Mouse (Mus musculus): ENCODE results near the gene Tcf7l2. TPM values are rescaled to one million over a fixed set of nuclear protein-coding genes. Genes with fewer than 3 reads are reported as not detected.

Gene Tcf7l2
- polyA plus RNA-seq, 1 experiment = 10.3 TPM

DNA sequence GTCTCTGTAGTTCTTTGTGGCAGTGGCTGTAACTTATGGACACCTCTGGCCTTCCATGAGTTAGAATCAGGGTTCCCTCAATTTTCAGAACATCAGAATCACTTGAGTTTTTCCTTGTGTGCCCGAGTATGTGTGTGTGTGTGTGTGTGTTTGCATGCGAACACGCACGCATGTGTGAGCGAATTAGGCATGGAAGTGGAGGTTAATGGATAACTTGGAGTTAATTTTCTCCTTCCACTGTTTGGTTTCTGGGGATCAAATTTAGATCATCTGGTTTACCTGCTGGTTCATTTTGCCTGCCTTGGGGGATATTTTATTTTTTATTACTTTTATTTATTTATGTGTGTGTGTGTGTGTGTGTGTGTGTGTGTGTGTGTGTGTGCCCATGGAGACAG lies 53.3 kb downstream of the Tcf7l2 start:
- H3ac ChIP-seq (ENCODE audit: control insufficient read depth, insufficient read length, low read depth) = no peak overlapping the region
- peaks cover 84% of the 10 kb centered on the region for H3K79me2 ChIP-seq (ENCODE audit: control insufficient read depth, insufficient read depth)
- H3K79me3 ChIP-seq (ENCODE audit: low read depth) = peaks cover 20% of the 10 kb centered on the region
- TF ChIP-seq CTCF (IDR thresholded peaks at IDR 0.05; ENCODE audit: control insufficient read depth, insufficient read depth, insufficient read length) (no peak), MAX (IDR thresholded peaks at IDR 0.05) (no peak), CEBPB (IDR thresholded peaks at IDR 0.05; ENCODE audit: low read depth) (no peak), MYOG (IDR thresholded peaks at IDR 0.05; ENCODE audit: control insufficient read depth, extremely low read depth, insufficient read length) (no peak), FOSL1 (IDR thresholded peaks at IDR 0.05; ENCODE audit: insufficient read depth, low read length, poor library complexity, severe bottlenecking) (no peak)
- no peaks in the 10 kb centered on the region for H3K27me3 ChIP-seq (ENCODE audit: control insufficient read depth, insufficient read depth, insufficient read length)
- H3K4me3 ChIP-seq (ENCODE audit: insufficient read depth, poor library complexity, severe bottlenecking) = no peak overlapping the region
- peaks cover 4% of the 10 kb centered on the region for H3K36me3 ChIP-seq (ENCODE audit: control insufficient read depth, insufficient read depth)

- Histone ChIP-seq H3K27me3 (ENCODE audit: control insufficient read depth, insufficient read depth, insufficient read length) (no peaks in the 10 kb centered on the region), H3K36me3 (ENCODE audit: control insufficient read depth, insufficient read depth) (peaks cover 4% of the 10 kb centered on the region), H3K4me3 (ENCODE audit: insufficient read depth, poor library complexity, severe bottlenecking) (no peak overlapping the region), H3ac (ENCODE audit: control insufficient read depth, insufficient read length, low read depth) (no peak overlapping the region), H3K79me2 (ENCODE audit: control insufficient read depth, insufficient read depth) (peaks cover 84% of the 10 kb centered on the region), H3K79me3 (ENCODE audit: low read depth) (peaks cover 22% of the 10 kb centered on the region)
- TF ChIP-seq USF1 (IDR thresholded peaks at IDR 0.05; ENCODE audit: low read depth) = no peak
- TF ChIP-seq FOSL1 (IDR thresholded peaks at IDR 0.05; ENCODE audit: insufficient read depth, low read length, poor library complexity, severe bottlenecking) = peak; percentile 64
Observed at GRCm38 (mm10) chr19:55795349-55795748, 53.7 kb downstream of the Tcf7l2 start.

DNA sequence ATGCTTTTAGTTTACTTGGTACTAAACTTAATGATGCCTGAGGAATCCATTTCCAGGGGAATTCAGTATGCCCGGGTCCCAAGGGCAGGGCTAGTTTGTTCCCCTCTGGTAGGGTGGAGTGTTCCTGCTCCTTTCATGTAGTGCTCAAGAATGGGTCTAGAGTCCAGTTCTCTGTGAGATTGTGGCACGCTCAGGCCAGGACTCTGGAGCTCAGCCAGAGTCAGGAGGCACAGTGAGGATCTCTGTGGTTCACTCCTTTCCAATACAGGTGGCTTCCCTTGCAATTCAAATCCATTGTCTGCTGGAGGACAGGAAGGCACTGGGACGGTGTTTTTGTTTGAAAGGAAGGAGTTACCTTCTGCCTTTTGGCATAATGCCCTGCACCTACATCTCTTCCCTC lies 56.2 kb downstream of the Tcf7l2 start:
- Histone ChIP-seq H3K27me3 (ENCODE audit: control insufficient read depth, insufficient read depth, insufficient read length) (no peaks in the 10 kb centered on the region), H3K36me3 (ENCODE audit: control insufficient read depth, insufficient read depth) (peaks cover 4% of the 10 kb centered on the region), H3K79me3 (ENCODE audit: low read depth) (peaks cover 31% of the 10 kb centered on the region), H3ac (ENCODE audit: control insufficient read depth, insufficient read length, low read depth) (no peak overlapping the region), H3K4me3 (ENCODE audit: insufficient read depth, poor library complexity, severe bottlenecking) (no peak overlapping the region), H3K79me2 (ENCODE audit: control insufficient read depth, insufficient read depth) (peaks cover 86% of the 10 kb centered on the region)
- no peak for TF ChIP-seq CTCF (IDR thresholded peaks at IDR 0.05; ENCODE audit: control insufficient read depth, insufficient read depth, insufficient read length)
- no peak for TF ChIP-seq MAX (IDR thresholded peaks at IDR 0.05)
- no peak for TF ChIP-seq FOSL1 (IDR thresholded peaks at IDR 0.05; ENCODE audit: insufficient read depth, low read length, poor library complexity, severe bottlenecking)
- no peak for TF ChIP-seq MYOG (IDR thresholded peaks at IDR 0.05; ENCODE audit: control insufficient read depth, extremely low read depth, insufficient read length)
- no peak for TF ChIP-seq CEBPB (IDR thresholded peaks at IDR 0.05; ENCODE audit: low read depth)
- no peak for TF ChIP-seq USF1 (IDR thresholded peaks at IDR 0.05; ENCODE audit: low read depth)
- no peak for TF ChIP-seq MYOD1 (IDR thresholded peaks at IDR 0.05; ENCODE audit: control insufficient read depth, insufficient read length, low read depth)

DNA sequence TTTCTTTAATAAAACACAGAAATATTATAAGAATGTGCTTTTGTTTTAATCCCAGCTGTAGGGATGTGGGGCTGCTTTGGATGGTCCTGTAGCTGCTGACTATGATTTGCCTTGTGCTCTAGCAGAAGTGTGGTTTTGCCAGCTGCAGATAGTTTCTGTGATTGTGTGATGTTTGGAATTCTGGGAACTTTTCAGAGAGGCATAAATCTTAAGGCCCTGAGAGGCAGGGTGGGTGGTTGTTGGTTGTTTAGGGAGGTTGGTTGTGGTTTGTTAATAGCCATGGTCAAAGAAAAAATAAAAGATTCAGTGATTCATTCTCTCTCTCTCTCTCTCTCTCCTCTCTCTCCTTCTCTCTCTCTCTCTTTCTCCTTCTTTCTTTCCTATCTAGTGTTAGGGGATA lies 57.8 kb downstream of the Tcf7l2 start:
- peaks cover 32% of the 10 kb centered on the region for H3K79me3 ChIP-seq (ENCODE audit: low read depth)
- no peaks in the 10 kb centered on the region for H3K27me3 ChIP-seq (ENCODE audit: control insufficient read depth, insufficient read depth, insufficient read length)
- TF ChIP-seq MAX (IDR thresholded peaks at IDR 0.05) (no peak), CEBPB (IDR thresholded peaks at IDR 0.05; ENCODE audit: low read depth) (no peak), CTCF (IDR thresholded peaks at IDR 0.05; ENCODE audit: control insufficient read depth, insufficient read depth, insufficient read length) (no peak), MYOD1 (IDR thresholded peaks at IDR 0.05; ENCODE audit: control insufficient read depth, insufficient read length, low read depth) (no peak), FOSL1 (IDR thresholded peaks at IDR 0.05; ENCODE audit: insufficient read depth, low read length, poor library complexity, severe bottlenecking) (peak; percentile 29), MYOG (IDR thresholded peaks at IDR 0.05; ENCODE audit: control insufficient read depth, extremely low read depth, insufficient read length) (no peak), USF1 (IDR thresholded peaks at IDR 0.05; ENCODE audit: low read depth) (no peak)
- peaks cover 80% of the 10 kb centered on the region for H3K79me2 ChIP-seq (ENCODE audit: control insufficient read depth, insufficient read depth)
- no peak overlapping the region for H3K4me3 ChIP-seq (ENCODE audit: insufficient read depth, poor library complexity, severe bottlenecking)
- H3K36me3 ChIP-seq (ENCODE audit: control insufficient read depth, insufficient read depth) = peaks cover 4% of the 10 kb centered on the region
- no peak overlapping the region for H3ac ChIP-seq (ENCODE audit: control insufficient read depth, insufficient read length, low read depth)

DNA sequence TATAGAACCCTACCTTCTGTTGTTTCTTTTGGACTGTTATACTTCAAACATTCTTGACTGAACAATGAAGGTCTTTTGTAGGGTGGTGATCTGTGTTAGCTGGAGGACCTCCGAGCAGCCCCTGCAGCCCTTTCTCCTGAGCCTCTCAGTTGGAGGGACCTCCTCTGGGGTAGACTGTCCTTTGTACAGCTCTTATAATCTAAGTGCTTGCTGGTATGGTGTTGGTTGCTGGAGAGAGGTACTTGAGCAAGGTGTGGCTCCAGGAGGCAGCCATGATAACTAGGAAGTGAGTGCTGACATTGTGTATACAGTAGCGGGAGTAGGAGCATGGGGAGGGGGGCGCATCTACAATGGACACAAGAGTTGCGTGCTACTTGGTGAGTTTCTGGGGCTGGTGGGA lies 58.4 kb downstream of the Tcf7l2 start:
- peaks cover 4% of the 10 kb centered on the region for H3K36me3 ChIP-seq (ENCODE audit: control insufficient read depth, insufficient read depth)
- peaks cover 34% of the 10 kb centered on the region for H3K79me3 ChIP-seq (ENCODE audit: low read depth)
- H3K27me3 ChIP-seq (ENCODE audit: control insufficient read depth, insufficient read depth, insufficient read length) = no peaks in the 10 kb centered on the region

GRCm38 (mm10) chr19:55803121-55803520 lies 61.5 kb downstream of the Tcf7l2 start:
- H3K27me3 ChIP-seq (ENCODE audit: control insufficient read depth, insufficient read depth, insufficient read length) = no peaks in the 10 kb centered on the region
- H3K79me2 ChIP-seq (ENCODE audit: control insufficient read depth, insufficient read depth) = peaks cover 47% of the 10 kb centered on the region
- H3K79me3 ChIP-seq (ENCODE audit: low read depth) = peaks cover 25% of the 10 kb centered on the region
- H3K4me3 ChIP-seq (ENCODE audit: insufficient read depth, poor library complexity, severe bottlenecking) = no peak overlapping the region
- no peaks in the 10 kb centered on the region for H3K36me3 ChIP-seq (ENCODE audit: control insufficient read depth, insufficient read depth)
- no peak overlapping the region for H3ac ChIP-seq (ENCODE audit: control insufficient read depth, insufficient read length, low read depth)
- TF ChIP-seq FOSL1 (IDR thresholded peaks at IDR 0.05; ENCODE audit: insufficient read depth, low read length, poor library complexity, severe bottlenecking) (no peak), CTCF (IDR thresholded peaks at IDR 0.05; ENCODE audit: control insufficient read depth, insufficient read depth, insufficient read length) (no peak), USF1 (IDR thresholded peaks at IDR 0.05; ENCODE audit: low read depth) (no peak), MYOD1 (IDR thresholded peaks at IDR 0.05; ENCODE audit: control insufficient read depth, insufficient read length, low read depth) (no peak), CEBPB (IDR thresholded peaks at IDR 0.05; ENCODE audit: low read depth) (no peak), MYOG (IDR thresholded peaks at IDR 0.05; ENCODE audit: control insufficient read depth, extremely low read depth, insufficient read length) (no peak), MAX (IDR thresholded peaks at IDR 0.05) (no peak)

More for the DNA sequence above, 58.4 kb downstream of the Tcf7l2 start:
- TF ChIP-seq CEBPB (IDR thresholded peaks at IDR 0.05; ENCODE audit: low read depth) (no peak), MYOG (IDR thresholded peaks at IDR 0.05; ENCODE audit: control insufficient read depth, extremely low read depth, insufficient read length) (no peak), USF1 (IDR thresholded peaks at IDR 0.05; ENCODE audit: low read depth) (no peak), FOSL1 (IDR thresholded peaks at IDR 0.05; ENCODE audit: insufficient read depth, low read length, poor library complexity, severe bottlenecking) (no peak), MYOD1 (IDR thresholded peaks at IDR 0.05; ENCODE audit: control insufficient read depth, insufficient read length, low read depth) (no peak), MAX (IDR thresholded peaks at IDR 0.05) (no peak), CTCF (IDR thresholded peaks at IDR 0.05; ENCODE audit: control insufficient read depth, insufficient read depth, insufficient read length) (no peak)
- peaks cover 74% of the 10 kb centered on the region for H3K79me2 ChIP-seq (ENCODE audit: control insufficient read depth, insufficient read depth)
- no peak overlapping the region for H3K4me3 ChIP-seq (ENCODE audit: insufficient read depth, poor library complexity, severe bottlenecking)
- H3ac ChIP-seq (ENCODE audit: control insufficient read depth, insufficient read length, low read depth) = no peak overlapping the region
